Mouse (Mus musculus): ENCODE measurements at regions not wholly inside any gene's neighbourhood (a gene's known extent, or its start where the extent isn't known, plus 50 kb on each side); places are given as distances from the start of the nearest gene placed in this dataset.

GRCm38 (mm10) chr13:60459002-60459401 is 142.7 kb upstream of the Dapk1 start:
- TF ChIP-seq POLR2A (IDR thresholded peaks at IDR 0.05; ENCODE audit: extremely low read depth, insufficient read depth, low read length): no peak
- TF ChIP-seq CTCF (IDR thresholded peaks at IDR 0.05; ENCODE audit: extremely low read depth, insufficient read depth, low read length): no peak
